Mouse (Mus musculus): Measurements from ENCODE around the gene Cand2. TPM values are rescaled to one million over a fixed set of nuclear protein-coding genes. Genes with fewer than 3 reads are reported as not detected.

Cand2 gene
- 1 to 10 TPM; 2.7 to 3.7 TPM for total RNA-seq (2021)

DNA sequence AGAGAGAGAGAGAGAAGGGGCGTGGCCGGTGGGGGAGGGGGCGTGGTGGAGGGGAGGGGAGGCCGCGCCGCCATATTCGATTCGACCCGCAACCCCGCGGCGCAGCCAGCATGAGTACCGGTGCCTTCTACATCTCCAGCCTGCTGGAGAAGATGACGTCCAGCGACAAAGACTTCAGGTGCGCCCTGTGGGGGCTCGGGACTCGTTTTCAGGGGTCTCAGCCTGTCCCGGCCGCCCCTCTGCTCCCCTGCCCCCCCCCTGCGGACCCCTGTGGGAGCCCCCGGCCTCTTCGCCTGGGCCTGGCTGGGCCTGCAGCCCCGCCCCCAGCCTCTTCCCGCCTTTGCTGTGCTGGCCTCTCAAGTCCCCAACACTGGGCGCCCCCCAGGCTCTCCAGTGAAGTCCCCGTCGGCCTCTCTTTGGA is at the start of gene Cand2:
Gene Cand2 (plus strand): TSS at position 38 of the 421 bp plus-strand sequence.
- DNase-seq (ENCODE audit: extremely low spot score in 1 of 2, low spot score in 2 of 2): peak in 1 of 2 experiments; percentile 76
- intact Hi-C loops (cut with DNase I): no loop called here

DNA sequence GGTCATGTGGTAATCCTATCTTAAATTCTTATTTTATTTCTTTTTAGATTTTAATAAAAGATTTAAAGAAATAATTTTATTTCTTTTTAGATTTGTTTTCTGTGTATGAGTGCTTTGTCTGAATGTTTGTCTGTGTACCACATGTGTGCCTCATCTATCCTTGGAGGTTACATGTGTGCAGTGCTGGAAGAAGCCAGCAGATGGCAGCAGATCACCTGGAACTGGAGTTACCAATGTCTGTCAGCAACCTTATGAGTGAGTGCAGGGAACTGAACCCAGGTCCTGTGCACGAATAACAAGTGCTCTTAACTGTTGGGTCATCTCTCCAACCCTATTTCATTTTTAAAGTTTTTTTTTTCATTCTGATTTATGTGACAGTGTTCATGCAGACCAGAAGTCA is 47.2 kb upstream of the Cand2 start:
- intact Hi-C loops (cut with DNase I): no loop called here
- DNase-seq (ENCODE audit: extremely low spot score in 1 of 2, low spot score in 2 of 2): peak; percentile 14 to 45

DNA sequence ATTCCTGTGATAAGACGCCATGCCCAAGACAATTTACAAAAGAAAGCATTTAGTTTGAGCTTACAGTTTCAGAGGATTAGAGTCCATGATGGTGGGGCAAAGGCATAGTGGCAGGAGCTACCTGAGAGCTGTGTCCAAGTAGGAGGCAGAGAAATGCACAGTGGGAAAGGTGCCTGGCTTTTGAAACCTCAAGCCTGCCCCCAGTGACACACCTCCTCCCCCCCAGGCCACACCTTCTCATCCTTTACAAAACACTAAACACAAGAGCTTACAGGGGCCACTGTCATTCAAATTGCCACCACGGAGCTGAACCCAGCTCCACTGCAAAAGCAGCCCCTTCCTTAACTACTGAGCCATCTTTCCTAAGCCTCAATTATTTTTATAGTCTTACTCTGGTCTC is 46.8 kb upstream of the Cand2 start:
- intact Hi-C loops (cut with DNase I): no loop called here
- DNase-seq (ENCODE audit: extremely low spot score in 1 of 2, low spot score in 2 of 2): no peak

DNA sequence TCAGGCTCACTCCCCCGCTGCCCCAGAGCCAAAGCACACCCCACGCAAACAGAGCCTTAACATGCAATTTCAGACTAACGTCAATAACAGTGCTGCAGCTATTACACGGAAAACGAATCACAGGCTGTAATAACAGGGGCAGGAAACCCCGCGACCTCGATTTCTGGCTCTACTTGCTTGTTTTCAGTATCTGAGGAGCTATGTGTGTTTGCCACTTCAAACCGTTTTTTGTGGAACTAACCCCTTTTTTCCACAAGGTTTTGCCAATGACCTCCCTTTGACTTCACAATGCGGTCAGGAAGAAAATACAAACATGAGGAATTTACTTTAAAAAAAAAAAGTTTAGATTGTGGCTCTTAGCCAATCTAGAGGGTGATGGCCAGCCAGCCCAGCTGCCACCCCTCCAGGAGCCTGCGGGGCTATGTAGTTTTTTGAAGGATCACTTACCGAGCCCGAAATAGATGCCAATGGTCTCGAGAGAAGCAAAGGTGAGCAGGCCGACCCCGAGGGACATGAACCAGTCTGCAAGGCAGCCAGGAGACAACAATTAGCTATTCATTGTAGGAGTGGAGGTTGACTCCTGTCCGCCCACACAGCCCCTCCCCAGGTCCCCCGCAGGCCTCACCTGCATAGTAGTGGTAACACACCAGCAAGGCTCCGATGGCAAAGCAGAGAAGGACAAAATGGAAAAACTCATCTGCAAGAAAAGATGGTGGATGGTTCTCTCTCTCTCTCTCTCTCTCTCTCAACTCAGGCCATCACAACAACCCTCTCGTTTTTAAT is 43.6 kb upstream of the Cand2 start:
- intact Hi-C loops (cut with DNase I): no loop called here
- no peak for DNase-seq (ENCODE audit: extremely low spot score in 1 of 2, low spot score in 2 of 2)

DNA sequence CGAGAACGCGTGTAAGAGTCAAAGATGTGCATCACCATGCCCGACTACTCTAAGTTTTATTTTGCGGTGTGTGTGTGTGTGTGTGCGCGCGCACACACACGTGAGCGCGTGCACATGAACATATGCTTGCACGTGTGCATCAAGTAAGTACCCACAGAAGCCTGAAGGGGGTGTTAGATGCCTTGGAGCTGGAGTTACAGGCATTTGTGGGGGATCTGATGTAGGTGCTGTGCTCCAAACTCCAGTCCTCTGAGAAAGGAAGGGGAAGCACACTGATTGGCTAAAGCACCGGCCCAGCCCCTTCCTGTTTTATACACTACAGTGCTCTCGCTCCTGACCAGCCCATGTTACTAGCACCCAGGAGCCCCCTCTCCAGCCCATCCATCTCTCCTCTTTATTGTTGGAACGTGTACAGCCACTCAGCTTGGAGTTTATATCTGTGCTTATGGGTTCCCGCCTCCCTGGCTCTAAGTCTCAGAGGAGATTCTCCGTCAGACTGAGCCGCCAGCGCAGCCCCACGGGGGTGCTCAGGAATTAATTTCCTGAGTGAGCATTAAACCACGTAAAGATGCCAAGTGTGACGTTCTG is 41.9 kb upstream of the Cand2 start:
- intact Hi-C loops (cut with DNase I): no loop called here
- no peak for DNase-seq (ENCODE audit: extremely low spot score in 1 of 2, low spot score in 2 of 2)

DNA sequence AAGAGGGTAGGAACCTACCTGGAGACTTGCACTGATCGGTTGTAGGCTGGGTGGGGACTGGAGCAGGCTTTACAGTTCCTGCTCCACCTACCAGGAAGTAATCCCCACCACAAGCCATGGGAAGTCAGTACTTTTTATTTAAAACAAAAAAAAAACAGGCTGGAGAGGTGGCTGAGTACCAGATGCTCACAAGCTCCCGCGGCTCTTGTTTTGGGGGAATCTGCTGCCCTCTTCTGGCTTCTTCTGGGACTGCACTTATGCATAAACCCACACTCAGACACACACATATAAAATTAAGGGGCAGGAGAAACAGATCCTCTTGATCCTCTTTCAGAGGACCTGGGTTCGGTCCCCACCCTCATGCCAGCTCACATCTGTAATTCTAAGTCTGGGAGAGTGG is 39.4 kb upstream of the Cand2 start:
- no peak for DNase-seq (ENCODE audit: extremely low spot score in 1 of 2, low spot score in 2 of 2)
- intact Hi-C loops (cut with DNase I): no loop called here

DNA sequence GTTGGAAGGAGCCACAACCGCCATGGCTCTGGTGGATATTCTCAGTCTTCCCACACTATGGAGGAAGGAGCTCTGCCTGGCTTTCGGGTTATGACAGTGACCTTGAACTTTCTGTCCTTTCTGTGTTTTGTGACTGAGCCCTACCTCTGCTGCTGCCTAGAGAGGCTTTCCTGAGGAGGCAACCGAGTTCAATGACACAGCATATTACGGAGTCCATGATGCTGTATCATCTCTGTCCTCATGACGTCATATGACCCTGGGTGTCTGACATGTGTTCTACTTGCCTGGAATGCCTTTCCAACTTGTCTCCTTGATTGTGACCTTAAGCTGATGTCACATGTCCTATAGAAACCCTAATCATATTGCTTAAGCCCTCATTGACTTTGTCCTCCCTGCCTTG is 35.3 kb upstream of the Cand2 start:
- intact Hi-C loops (cut with DNase I): no loop called here
- no peak for DNase-seq (ENCODE audit: extremely low spot score in 1 of 2, low spot score in 2 of 2)

DNA sequence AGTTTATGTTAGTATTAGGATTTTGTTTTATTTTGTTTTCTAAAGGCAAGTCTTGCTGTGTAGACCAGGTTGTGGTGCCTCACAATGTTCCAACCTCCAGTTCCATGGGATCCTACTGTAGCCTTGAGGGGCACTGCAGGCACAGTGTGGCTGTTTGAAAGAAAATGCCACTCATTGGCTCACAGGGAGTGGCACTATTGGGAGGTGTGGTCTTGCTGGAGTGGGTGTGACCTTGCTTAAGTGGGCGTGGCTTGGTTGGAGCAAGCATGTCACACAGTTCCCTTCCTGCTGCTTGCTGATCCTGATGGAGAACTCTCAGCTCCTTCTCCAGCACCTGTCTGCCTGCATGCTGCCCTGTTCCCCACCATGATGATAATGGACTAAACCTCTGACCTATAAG is 30.8 kb upstream of the Cand2 start:
- intact Hi-C loops (cut with DNase I): no loop called here
- DNase-seq (ENCODE audit: extremely low spot score in 1 of 2, low spot score in 2 of 2): no peak

DNA sequence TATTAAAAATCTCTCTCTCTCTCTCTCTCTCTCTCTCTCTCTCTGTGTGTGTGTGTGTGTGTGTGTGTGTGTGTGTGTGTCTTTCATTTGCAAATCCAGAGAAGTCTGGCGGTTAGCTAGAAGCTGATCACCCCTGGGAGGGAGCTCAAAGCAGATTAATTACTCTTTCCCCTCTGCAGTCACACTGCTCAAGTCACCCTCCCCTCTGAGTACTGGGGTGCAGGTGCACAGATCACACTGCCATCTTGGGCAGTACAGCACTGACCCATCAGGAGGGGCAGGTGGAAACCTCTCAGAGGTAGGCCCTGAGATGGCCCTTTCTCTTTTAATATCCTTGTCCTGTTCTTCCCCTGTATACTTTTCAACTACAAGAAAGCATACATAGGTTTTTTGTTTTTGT is 28.0 kb upstream of the Cand2 start:
- intact Hi-C loops (cut with DNase I): no loop called here
- no peak for DNase-seq (ENCODE audit: extremely low spot score in 1 of 2, low spot score in 2 of 2)

DNA sequence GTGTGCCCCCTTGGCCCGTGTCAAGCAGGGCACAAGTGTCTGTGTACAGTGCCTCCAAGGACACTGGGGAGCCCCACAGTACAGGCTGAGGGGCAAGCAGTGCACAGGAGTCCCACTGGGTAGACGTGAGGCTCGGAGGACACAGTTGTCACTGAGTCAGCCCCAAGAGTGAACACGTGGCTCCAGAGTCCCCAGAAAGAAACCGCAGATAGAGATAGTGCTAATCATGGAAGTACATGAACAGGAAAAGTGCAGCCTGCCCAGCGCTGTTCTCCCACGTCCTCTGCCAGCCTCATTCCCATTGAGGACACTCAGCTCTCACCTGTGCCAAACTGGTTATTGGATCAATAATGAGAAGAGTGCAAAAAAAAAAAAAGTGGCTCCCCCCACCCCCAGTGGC is 18.8 kb upstream of the Cand2 start:
- intact Hi-C loops (cut with DNase I): no loop called here
- no peak for DNase-seq (ENCODE audit: extremely low spot score in 1 of 2, low spot score in 2 of 2)

DNA sequence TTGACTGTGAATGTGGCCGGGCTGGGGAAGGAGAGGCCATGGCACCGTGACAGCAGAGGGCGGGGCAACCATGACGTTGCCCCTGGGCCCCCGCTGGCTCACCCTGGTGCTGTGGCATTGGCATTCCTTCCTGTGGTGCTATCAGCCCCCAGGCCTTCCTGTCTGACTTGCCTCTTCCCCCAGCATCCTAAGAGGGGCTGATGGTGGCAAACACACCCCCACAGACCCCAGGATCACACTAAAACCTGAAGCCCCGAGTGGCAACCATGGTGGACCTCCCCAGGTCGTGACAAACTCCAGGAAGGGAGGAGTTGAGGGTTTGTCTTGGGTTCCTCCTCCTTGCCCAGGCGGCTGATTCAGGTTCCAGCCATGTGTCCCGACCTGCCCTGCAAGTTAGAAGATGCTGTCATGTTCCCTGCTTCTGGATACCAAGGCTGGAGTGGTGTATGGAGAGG is 15.3 kb upstream of the Cand2 start:
- intact Hi-C loops (cut with DNase I): no loop called here
- no peak for DNase-seq (ENCODE audit: extremely low spot score in 1 of 2, low spot score in 2 of 2)

DNA sequence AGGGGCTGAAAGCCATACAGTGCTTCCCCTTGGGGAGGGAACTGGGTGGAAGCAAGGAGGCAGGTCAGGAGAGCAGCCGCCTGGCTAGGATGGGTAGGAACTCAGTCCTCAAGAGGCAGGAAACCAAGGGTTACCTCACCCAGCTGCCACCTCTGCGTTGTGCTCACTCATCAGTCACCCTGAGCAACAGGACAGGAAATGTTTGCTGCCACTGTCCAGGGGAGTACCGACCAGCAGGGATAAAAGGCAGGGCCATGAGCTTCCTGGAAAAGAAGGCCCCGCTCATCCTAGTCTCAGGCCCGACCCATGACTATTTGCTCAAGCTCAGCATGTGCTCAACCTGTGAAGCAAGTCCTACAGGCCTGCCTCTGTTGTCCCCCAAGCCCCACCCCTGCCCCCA is 14.9 kb upstream of the Cand2 start:
- DNase-seq (ENCODE audit: extremely low spot score in 1 of 2, low spot score in 2 of 2): no peak
- intact Hi-C loops (cut with DNase I): no loop called here

DNA sequence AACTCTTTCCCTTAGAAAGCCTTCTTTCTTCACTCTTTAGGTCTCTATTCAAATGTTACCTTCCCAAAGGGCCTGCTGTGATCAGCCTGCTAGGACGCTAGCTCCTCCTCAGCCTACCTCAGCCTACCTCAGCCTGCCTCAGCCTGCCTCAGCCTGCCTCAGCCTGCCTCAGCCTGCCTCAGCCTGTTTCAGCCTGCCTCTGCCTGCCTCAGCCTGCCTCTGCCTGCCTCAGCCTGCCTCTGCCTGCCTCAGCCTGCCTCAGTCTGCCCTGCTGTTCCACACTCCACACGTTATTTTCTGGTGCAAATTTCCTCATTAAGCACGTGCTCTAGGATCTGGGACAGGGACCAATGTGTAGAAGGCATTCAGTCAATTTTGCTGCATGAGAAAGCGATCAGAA is 14.2 kb upstream of the Cand2 start:
- intact Hi-C loops (cut with DNase I): no loop called here
- no peak for DNase-seq (ENCODE audit: extremely low spot score in 1 of 2, low spot score in 2 of 2)

DNA sequence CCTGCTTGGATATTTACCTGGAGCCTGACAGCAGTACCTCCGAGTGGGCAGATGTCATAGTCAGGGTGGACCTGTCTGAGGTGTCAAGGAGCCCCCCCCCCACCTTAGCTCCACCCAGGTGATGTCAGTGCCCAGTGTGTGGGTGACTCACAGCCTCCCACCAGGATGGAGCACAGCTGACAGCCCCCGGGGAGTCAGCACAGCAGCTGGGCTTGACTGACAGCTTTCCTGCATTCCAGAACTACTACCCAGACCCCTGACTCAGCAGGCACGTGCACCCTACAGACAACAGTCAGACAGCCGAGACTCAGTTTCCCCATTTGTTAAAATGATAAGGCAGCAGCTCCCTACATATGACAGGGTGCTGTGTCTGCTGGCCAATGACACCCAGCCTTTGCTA is 13.4 kb upstream of the Cand2 start:
- intact Hi-C loops (cut with DNase I): no loop called here
- no peak for DNase-seq (ENCODE audit: extremely low spot score in 1 of 2, low spot score in 2 of 2)

DNA sequence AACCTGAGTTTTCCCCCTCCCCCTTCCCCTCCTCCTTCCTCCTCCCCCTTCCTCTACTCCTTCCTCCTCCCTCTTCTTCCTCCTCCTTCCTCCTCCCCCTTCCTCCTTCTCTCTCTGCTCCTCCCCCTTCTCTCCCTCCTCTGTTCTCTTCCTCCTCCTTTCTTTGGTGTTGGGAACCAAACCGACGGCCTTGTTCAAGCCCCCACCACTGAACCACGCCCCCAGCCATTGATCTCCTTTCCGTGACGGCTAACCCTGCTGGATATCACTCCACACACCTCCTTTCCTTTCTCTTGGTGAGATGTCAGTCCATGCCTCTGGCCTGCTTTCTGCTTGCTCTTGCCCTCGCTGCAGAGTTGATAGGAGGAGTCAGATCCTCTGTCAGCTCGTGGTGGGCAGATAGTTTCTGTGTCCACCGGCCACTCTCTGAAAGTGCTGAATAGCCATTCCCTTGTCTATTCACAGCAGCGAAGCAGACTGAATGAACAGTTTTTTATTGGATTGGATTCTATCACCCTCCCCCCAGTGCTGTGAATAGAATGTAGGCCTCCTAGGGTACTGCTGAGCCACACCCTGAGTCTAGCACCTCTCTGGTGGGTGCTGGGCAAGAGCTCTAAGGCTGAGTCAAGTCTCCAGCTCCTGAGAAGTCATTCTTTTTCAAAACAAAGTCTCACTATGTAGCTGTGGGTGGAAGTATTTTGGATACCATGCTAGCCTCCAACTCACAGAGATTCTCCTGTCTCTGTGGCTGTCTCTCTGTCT is 12.2 kb upstream of the Cand2 start, which contains the start of gene Tmem40:
Gene Tmem40 (minus strand): TSS at position 416 of the 762 bp plus-strand sequence.
- intact Hi-C loops (cut with DNase I): no loop called here
- DNase-seq (ENCODE audit: extremely low spot score in 1 of 2, low spot score in 2 of 2): peak in 1 of 2 experiments; percentile 35

DNA sequence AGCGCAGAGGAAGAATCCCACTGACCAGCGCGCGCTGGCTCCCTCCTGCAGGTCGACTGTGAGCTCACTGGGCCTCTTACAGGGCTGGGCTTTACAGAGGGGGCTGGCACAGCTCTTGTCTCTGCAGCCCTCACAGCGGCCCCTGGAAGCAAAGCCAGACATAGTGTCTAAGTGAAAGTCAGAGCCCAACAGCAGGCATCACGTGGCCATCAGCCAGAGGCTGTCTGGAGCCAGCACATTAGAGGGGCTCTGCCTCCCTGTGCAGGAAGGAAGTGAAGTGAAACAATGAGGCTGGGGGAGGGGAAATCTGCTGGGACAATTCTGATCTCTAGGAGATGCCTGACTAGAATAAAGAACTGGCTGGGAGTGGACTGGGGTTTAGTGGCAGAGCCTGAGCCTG is 10.2 kb upstream of the Cand2 start:
- intact Hi-C loops (cut with DNase I): no loop called here
- peak; percentile 63 to 87 for DNase-seq (ENCODE audit: extremely low spot score in 1 of 2, low spot score in 2 of 2)

DNA sequence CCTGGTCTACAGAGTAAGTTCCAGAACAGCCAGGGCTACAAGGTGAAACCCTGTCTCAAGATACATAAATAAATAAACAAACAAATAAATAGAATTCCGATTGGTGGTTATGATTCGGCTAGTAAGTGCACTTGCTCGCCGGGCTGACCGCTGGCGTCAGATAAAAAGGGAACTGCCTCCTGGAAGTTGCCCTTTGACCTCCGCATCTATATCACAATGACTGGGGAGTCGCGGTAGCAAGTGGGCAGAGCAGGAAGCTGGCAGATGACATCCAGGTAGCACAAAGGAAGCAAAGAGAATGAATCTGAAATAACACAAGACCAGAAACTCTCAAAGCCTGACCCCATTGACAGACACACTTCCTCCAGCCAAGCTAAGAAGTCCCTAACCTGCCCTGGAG is 7.0 kb upstream of the Cand2 start:
- DNase-seq (ENCODE audit: extremely low spot score in 1 of 2, low spot score in 2 of 2): no peak
- intact Hi-C loops (cut with DNase I): no loop called here

DNA sequence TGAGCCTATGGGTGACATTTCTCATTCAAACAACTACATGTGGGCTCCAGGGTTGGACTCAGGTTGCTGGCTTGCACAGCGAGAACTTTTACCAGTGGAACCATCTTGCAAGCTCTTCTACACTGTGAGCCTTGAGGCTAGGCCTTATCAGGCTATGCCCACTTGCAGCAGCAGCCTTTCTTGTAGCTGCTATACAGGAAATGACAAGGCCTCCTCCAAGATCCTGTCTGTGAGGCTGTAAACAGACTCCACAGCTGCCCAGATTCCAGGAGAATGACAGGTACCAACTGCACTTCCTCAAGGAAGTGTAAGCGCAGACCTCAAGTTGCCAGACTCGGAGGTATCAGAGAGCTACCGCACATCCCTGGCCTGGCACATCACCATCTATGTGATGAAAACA is 6.1 kb upstream of the Cand2 start:
- DNase-seq (ENCODE audit: extremely low spot score in 1 of 2, low spot score in 2 of 2): no peak
- intact Hi-C loops (cut with DNase I): no loop called here

DNA sequence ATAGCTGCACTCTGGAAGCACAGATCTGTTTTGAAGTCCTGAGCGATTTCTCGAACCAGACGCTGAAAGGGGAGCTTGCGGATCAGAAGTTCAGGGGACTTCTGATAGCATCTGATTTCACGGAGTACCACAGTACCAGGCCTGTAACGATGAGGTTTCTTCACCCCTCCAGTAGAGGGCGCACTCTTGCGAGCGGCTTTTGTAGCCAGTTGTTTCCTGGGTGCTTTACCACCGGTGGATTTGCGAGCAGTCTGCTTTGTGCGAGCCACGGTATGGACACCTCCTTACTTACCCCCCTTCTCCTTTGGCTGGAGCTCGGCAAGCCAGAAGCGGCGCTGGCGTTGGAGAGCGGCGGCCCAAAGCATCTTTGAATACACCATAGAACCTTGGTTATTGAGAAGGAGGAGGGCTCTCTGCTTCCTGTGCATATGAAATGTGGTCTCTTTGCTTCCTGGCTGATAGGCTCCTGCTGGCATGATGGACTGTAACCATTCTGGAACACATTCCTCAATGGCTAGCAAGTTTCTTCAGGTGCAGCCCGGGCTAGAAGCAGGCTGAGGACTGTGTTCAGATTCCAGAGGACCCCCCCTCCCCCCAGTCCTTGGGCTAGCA is 4.2 kb upstream of the Cand2 start:
- no peak for DNase-seq (ENCODE audit: extremely low spot score in 1 of 2, low spot score in 2 of 2)
- intact Hi-C loops (cut with DNase I): no loop called here

DNA sequence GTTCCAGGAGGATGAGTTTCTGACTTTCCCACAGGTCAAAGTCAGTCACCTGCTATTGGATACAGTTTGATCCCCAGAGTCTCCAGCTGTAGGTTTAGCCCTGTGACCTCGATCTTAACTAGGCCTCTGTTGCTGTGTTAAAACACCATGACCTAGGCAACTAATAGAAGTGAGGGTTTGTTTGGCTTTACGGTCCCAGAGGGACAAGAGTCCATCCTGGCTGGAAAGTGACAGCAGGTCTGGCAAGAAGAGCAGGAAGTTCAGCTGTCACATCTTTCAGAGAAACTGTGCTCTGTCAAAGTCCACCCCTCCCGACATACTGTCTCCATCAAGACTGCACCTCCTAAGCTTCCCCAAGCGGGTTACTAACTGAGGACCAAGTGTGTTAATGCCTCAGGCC is 3.5 kb upstream of the Cand2 start:
- intact Hi-C loops (cut with DNase I): no loop called here
- no peak for DNase-seq (ENCODE audit: extremely low spot score in 1 of 2, low spot score in 2 of 2)

Measured in left cerebral cortex, postnatal 10 days (tissue).